Mouse (Mus musculus): ENCODE measurements around the gene Il1r2. TPM values are rescaled to one million over a fixed set of nuclear protein-coding genes. Genes with fewer than 3 reads are reported as not detected.

The Il1r2 gene
- polyA plus RNA-seq (2016; fragmentation: Nextera tagmentation; extraction: Ambion mirVana) = 0.40 TPM in 1 of 2 replicates, not detected in the other

DNA sequence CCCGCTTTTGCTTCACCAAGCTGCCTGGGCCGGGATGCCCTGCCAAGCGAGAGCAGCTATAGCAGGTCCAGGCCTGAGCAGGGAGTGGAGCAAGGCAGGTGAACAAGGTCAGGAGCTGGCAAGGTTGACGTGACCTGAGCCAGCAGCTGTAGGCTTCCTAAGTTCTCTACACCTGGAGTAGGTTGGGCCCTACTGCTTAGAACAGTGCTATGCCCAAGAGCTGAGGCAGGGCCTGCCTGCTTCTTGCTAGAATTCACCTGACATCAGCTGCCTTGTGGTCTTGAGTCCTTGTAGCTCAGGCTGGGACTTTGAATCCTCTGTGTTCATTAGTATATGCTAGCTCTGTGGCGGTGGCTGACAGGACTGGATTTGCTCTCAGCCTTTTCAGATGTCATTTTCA, at the start of gene Il1r2:
TSS of gene Il1r2 (plus strand) at position 301 of the 400 bp plus-strand sequence.
- H3K27me3 ChIP-seq (ENCODE audit: poor library complexity, severe bottlenecking) = no peaks in the 10 kb centered on the region
- no peak within 1 kb of the TSS for H3K4me3 ChIP-seq
- peaks cover 4% of the 10 kb centered on the region; the same call in 1 of the 2 replicates for H3K4me1 ChIP-seq
- no peak for DNase-seq (ENCODE audit: extremely low spot score, low spot score)
- H3K9me3 ChIP-seq = no peaks in the 10 kb centered on the region
- H3K27ac ChIP-seq = no peak within 1 kb of the TSS
- no peaks in the 10 kb centered on the region for H3K36me3 ChIP-seq (replicated peaks)
- 86% methylated on average over 5 of the region's 5 CpGs for WGBS

DNA sequence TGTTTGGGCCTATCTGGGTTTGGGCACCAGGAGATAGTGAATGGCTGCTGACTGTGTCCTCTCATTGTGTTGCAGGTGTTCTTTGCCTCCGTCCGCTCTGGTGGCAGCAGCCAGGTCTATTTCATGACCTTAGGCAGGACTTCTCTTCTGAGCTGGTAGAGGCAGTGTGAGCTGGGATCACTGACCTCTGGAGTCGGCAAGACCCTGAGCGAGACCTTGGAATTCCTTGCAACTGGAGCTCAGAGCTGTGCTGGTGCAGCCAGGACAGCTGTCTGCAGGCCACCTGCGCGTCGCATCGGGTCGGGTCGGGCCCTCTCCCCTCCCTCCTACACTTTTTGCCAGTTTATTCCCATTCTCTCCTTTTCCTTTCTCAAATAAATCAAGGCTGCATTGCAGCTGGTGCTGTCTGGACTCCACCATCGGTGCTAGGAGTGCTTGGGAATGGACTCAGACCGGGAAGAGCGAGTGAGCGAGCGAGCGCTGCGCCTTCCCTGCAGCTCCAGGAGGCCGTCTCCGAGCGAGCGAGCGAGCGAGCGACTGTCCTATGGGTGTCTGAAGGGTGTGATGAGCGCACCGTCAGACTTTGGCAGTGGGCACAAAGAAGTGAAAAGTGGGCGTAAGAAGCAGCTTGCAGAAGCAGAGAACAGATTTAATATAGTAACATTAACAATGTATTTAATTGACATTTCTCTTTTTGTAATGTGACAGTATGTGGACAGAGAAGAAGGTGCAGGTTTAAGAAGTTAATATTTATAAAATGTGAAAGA, 49.1 kb upstream of the Il1r2 start:
- H3K9me3 ChIP-seq = no peaks in the 10 kb centered on the region
- DNase-seq (ENCODE audit: extremely low spot score, low spot score) = no peak
- peaks cover 88% of the 10 kb centered on the region for H3K36me3 ChIP-seq (replicated peaks)
- H3K4me3 ChIP-seq = no peak overlapping the region
- WGBS = 87% methylated on average over 27 of the region's 27 CpGs
- H3K4me1 ChIP-seq = no peaks in the 10 kb centered on the region
- H3K27ac ChIP-seq = no peak overlapping the region
- H3K27me3 ChIP-seq (ENCODE audit: poor library complexity, severe bottlenecking) = no peaks in the 10 kb centered on the region

DNA sequence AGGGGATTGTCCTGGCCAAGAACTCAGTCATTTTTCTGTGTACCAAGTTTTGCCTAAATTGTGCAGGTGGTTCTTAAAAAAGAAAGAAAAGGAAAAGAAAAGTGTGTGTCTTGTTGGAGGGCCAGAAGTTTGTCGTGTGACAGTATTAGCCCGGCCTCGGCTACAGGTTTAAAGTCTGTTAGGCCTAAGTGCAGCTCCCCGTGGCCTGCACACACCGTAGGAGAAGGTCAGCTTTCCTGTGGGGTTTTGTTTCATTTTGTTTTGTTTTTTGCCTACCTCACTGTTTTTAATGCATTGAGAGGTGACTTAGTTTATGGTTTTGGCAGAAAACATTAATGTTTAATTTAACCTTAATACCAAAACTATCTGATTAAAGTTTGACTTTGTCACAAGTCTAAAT, 48.5 kb upstream of the Il1r2 start:
- no peak overlapping the region for H3K4me3 ChIP-seq
- WGBS = 93% methylated on average over 5 of the region's 5 CpGs
- H3K27ac ChIP-seq = no peak overlapping the region
- no peak for DNase-seq (ENCODE audit: extremely low spot score, low spot score)
- H3K27me3 ChIP-seq (ENCODE audit: poor library complexity, severe bottlenecking) = no peaks in the 10 kb centered on the region
- H3K36me3 ChIP-seq (replicated peaks) = peaks cover 81% of the 10 kb centered on the region
- H3K4me1 ChIP-seq = no peaks in the 10 kb centered on the region
- no peaks in the 10 kb centered on the region for H3K9me3 ChIP-seq

DNA sequence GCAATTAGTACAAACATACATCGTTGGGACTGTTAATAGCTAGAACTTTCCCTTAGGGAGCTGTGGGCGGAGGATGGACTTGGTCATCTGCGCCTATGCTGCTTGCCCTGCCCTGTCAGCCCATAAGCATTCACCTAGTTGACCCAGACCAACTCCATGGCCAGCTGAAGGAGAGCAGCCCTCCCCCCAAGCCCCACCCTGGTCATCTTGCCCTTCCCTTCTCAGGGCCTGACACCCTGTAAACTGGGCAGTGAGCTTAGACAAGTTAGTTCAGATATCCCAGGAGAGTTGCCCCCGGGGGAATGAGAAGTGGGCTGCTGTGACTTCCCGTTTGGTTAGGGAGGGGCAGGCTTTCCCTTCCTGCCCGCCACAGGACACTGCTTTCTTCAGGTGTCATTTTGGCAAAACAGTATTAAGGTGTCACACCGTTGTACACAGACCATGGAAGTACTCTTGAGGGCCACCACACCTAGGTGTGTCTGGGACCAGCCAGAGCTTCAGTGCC, 46.7 kb upstream of the Il1r2 start:
- 84% methylated on average over 7 of the region's 7 CpGs for WGBS
- Histone ChIP-seq H3K36me3 (replicated peaks) (peaks cover 64% of the 10 kb centered on the region), H3K9me3 (no peaks in the 10 kb centered on the region), H3K4me1 (no peaks in the 10 kb centered on the region), H3K4me3 (no peak overlapping the region), H3K27ac (no peak overlapping the region), H3K27me3 (ENCODE audit: poor library complexity, severe bottlenecking) (no peaks in the 10 kb centered on the region)
- no peak for DNase-seq (ENCODE audit: extremely low spot score, low spot score)

DNA sequence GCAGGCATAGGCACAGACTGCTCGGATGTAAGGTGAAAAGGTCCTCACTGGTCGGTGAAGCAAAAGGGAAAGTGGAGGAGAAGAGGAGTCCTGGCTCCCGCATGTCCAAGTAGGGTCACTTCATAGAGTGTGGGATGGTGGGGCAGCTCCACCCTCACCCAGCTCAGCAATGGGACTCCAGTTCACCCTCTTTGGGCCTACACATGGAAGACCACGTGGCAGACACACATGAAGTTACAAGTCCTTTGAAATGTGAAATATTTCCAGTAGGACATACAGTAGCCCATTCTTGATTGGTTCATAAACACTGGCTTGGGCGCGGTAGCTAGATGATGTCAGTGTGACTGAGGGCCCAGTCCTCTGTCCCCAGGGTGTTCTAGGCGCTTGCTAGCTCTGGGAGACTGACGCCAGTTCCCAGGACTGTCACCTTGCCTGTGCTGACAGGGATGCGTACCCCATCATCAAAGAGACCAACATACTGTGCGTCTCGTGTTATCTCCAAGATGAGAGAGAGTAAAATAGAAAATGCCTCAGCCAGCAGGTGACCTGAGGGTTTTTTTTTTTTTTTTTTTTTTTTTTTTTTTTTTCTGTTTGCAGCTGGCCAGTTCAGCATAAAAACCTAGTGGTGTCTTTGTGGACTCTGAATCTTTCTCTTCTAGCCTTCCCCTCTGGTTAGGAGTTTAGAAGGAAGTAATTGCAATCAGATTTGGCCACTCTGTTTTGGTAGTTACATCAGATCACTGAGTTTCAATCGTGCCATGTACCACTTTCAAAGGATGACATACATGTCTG, 45.5 kb upstream of the Il1r2 start:
- peaks cover 52% of the 10 kb centered on the region for H3K36me3 ChIP-seq (replicated peaks)
- H3K27ac ChIP-seq = no peak overlapping the region
- no peaks in the 10 kb centered on the region for H3K9me3 ChIP-seq
- WGBS = 90% methylated on average over 12 of the region's 12 CpGs
- no peaks in the 10 kb centered on the region for H3K4me1 ChIP-seq
- no peaks in the 10 kb centered on the region for H3K27me3 ChIP-seq (ENCODE audit: poor library complexity, severe bottlenecking)
- no peak for DNase-seq (ENCODE audit: extremely low spot score, low spot score)
- H3K4me3 ChIP-seq = no peak overlapping the region

DNA sequence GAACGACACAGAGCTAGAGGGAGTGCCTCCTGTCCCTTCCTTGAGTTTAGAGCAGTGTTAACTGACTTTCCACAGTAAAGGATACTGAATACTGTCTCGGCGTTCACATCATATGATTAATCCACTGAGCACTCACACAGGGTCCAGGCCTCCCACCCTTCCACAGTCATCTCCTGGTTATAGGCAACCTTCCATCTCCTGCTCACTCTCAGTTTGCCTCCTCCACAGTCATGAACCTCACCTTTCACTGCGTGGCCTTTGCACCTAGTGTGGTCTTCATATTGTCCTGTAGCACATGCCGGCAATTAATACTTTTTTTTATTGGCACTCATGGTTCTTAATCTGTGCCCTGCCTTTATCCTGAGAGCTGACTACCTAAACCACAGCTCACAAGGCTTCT, 44.3 kb upstream of the Il1r2 start:
- no peaks in the 10 kb centered on the region for H3K27me3 ChIP-seq (ENCODE audit: poor library complexity, severe bottlenecking)
- H3K4me1 ChIP-seq = no peaks in the 10 kb centered on the region
- no peak overlapping the region for H3K27ac ChIP-seq
- no peaks in the 10 kb centered on the region for H3K9me3 ChIP-seq
- WGBS = 93% methylated on average over 5 of the region's 5 CpGs
- no peak overlapping the region for H3K4me3 ChIP-seq
- H3K36me3 ChIP-seq (replicated peaks) = peaks cover 40% of the 10 kb centered on the region
- no peak for DNase-seq (ENCODE audit: extremely low spot score, low spot score)

DNA sequence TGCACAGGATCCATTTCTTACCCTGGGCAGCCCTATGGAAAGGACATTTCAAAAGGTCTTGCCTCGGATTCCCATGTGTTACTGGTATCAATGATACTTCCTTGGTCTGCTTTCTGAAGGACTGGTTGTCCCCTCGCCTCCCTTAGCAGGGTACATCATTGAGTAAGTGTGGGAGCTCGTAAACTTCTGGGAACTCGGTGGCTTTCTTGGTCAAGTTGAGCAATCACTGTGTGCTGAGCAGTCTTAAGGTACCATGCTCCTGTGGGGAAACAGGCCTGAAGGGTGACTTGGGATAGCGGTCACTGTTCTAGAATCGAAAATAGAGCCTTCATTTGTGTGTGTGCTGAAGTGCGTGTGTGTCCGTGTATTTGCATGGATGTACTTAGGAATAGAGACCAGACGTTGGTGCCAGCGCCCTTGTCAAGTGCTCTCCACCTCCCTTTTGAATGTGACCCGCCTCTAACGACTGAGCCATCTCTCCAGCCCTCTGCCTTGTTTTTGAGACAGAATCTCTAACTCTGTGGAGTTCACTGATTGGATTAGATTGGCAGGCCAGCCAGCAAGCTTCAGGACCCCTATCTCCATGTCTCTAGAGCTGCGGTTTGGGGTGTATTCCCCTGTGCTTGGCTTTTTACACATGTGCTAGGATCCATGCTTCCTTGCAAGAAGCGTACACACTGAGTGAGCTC, 43.4 kb upstream of the Il1r2 start:
- Histone ChIP-seq H3K27me3 (ENCODE audit: poor library complexity, severe bottlenecking) (no peaks in the 10 kb centered on the region), H3K4me1 (no peaks in the 10 kb centered on the region), H3K27ac (no peak overlapping the region), H3K9me3 (no peaks in the 10 kb centered on the region), H3K36me3 (replicated peaks) (peaks cover 31% of the 10 kb centered on the region), H3K4me3 (no peak overlapping the region)
- no peak for DNase-seq (ENCODE audit: extremely low spot score, low spot score)
- 91% methylated on average over 14 of the region's 14 CpGs for WGBS

DNA sequence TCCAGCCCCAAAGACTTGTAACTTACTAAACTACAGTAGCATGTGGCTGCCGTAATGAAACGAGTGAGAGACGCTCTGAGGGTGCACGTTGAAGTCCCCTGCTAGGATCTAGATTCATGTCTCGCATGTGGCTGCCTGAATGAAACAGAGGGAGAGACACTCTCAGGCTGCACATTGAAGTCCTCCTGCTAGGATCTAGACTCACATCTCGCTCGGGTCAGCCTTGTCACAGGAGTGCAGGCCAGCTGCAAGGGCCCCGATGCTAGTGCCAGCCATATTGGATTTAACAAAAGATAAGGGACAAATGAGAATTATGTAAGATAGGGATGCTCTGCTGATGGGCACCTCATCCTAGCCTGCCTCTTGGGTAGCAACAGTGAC, 42.9 kb upstream of the Il1r2 start:
- no peak for DNase-seq (ENCODE audit: extremely low spot score, low spot score)
- no peaks in the 10 kb centered on the region for H3K4me1 ChIP-seq
- 93% methylated on average over 8 of the region's 8 CpGs for WGBS
- H3K4me3 ChIP-seq = no peak overlapping the region
- H3K27ac ChIP-seq = no peak overlapping the region
- H3K27me3 ChIP-seq (ENCODE audit: poor library complexity, severe bottlenecking) = no peaks in the 10 kb centered on the region
- peaks cover 26% of the 10 kb centered on the region for H3K36me3 ChIP-seq (replicated peaks)
- H3K9me3 ChIP-seq = no peaks in the 10 kb centered on the region

DNA sequence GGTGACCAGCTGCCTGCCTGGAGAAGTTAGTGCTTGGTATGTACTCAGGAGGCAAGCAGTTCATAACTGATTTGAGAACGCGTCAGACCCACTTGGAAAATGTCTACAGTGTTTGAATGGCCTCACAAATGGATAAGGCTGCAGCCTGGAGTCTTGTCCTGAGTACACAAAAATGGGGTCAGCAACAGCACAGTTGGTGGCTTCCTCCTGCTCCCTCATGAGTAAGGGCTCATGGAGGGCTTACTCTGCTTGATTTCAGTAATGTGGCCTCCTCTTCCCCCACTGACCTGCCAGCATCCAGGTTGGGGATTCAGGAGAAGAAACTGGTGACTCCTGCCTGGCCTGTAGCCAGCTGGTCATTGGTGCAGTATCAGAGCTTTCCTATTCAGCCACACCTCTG, 42.3 kb upstream of the Il1r2 start:
- DNase-seq (ENCODE audit: extremely low spot score, low spot score) = no peak
- Histone ChIP-seq H3K4me3 (no peak overlapping the region), H3K27ac (no peak overlapping the region), H3K27me3 (ENCODE audit: poor library complexity, severe bottlenecking) (no peaks in the 10 kb centered on the region), H3K36me3 (replicated peaks) (peaks cover 19% of the 10 kb centered on the region), H3K9me3 (no peaks in the 10 kb centered on the region), H3K4me1 (no peaks in the 10 kb centered on the region)
- WGBS = 94% methylated on average over 2 of the region's 2 CpGs

DNA sequence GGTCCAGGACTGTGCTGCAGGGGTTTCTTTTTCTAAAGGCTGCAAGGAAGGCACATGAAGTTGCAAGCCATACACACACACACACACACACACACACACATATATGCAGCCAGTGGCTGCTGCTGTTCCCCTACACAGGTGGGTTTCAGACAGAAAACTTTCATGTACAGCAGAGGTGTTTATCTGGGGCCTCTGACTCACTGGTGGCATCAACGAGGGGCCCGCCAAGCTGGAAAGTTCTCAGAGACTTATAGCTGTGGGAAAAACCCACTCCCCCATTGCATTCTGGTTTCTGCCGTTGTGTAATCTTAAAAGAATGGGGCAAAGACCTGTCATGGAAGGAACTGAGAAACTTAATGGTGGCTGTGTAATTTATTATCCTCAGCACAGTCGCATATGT, 40.6 kb upstream of the Il1r2 start:
- WGBS = 86% methylated on average over 4 of the region's 4 CpGs
- H3K4me1 ChIP-seq = no peaks in the 10 kb centered on the region
- no peaks in the 10 kb centered on the region for H3K9me3 ChIP-seq
- H3K36me3 ChIP-seq (replicated peaks) = peaks cover 2% of the 10 kb centered on the region
- no peak for DNase-seq (ENCODE audit: extremely low spot score, low spot score)
- no peak overlapping the region for H3K4me3 ChIP-seq
- H3K27ac ChIP-seq = no peak overlapping the region
- H3K27me3 ChIP-seq (ENCODE audit: poor library complexity, severe bottlenecking) = no peaks in the 10 kb centered on the region

DNA sequence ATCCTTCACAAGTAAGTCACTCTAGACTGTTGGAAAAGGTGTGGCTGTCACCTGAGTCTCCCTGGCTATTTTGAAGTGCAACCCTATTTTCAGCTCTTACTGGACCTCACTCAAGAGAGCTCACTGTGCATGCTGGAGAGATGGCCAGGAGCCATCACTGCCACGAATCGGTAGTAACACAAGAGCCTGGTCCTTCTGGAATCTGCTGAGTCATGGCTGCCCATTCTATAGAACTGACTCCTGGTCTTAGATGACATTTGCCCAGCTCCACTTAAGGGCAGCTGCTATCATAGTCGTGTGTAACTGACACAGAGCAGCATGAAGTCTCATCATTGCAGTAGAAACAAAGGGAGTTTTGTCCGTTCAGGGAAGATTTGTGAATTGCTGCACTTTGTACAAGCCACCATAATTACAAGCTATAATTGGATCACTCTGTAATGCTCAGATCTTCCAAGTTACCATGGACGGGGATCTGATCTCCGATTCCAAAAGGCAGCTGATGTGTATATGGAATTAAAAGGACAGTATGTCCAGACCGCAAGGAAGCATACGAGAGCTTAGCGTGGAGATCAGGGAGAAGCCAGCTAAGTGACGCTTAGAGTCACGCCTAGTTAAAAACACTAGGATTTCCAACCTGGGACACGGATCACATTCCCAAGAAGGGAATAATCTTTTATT, 40.0 kb upstream of the Il1r2 start:
- Histone ChIP-seq H3K36me3 (replicated peaks) (no peaks in the 10 kb centered on the region; the same call in 1 of the 2 replicates), H3K4me1 (no peaks in the 10 kb centered on the region), H3K9me3 (no peaks in the 10 kb centered on the region), H3K27me3 (ENCODE audit: poor library complexity, severe bottlenecking) (no peaks in the 10 kb centered on the region), H3K27ac (no peak overlapping the region), H3K4me3 (no peak overlapping the region)
- WGBS = 79% methylated on average over 12 of the region's 12 CpGs
- DNase-seq (ENCODE audit: extremely low spot score, low spot score) = no peak

DNA sequence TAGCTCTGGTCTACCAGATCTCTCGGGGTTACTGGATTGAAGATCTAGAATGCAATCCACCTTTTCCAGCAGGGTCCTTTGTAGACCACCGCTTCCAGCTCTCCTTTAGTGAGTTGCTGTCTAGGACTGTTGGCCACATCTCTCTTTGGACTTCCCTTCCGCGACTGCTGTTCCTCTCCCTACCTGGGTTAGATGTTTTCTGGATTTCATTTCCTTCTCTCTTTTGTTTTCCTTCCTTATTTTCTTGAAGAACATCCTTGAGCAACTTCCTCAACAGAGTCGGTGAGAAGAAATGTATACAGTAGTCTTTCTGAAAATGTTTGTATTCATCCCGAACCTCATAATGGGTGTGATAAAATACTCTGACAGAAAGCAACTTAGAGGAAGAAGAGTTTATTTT, 36.0 kb upstream of the Il1r2 start:
- WGBS = 94% methylated on average over 6 of the region's 6 CpGs
- H3K4me1 ChIP-seq = no peaks in the 10 kb centered on the region
- no peak for DNase-seq (ENCODE audit: extremely low spot score, low spot score)
- no peak overlapping the region for H3K27ac ChIP-seq
- no peaks in the 10 kb centered on the region for H3K9me3 ChIP-seq
- H3K4me3 ChIP-seq = no peak overlapping the region
- no peaks in the 10 kb centered on the region for H3K27me3 ChIP-seq (ENCODE audit: poor library complexity, severe bottlenecking)
- H3K36me3 ChIP-seq (replicated peaks) = no peaks in the 10 kb centered on the region
